Comparison of ENCODE assay signal across 7 mouse cellular contexts in genomic region chrX:101849901-101850551, GRCm38 (mm10). TPM values are rescaled to one million over a fixed set of nuclear protein-coding genes. Genes with fewer than 3 reads are reported as not detected.
A peak's percentile ranks its signal among the peaks of the same experiment; 100 is the strongest.
DNase-seq lines count a peak whose midpoint lies in the region; ATAC-seq lines count a peak whose summit lies in the region.

No protein-coding gene starts in this region.

- 19% methylated on average over 45 of the region's 59 CpGs for WGBS in heart, embryonic 16.5 days
- WGBS in limb, embryonic 12.5 days = 15% methylated on average over 40 of the region's 59 CpGs
- 16% methylated on average over 59 of the region's 59 CpGs for WGBS in neural tube, embryonic 12.5 days

- H3K27me3 ChIP-seq in heart, embryonic 16.5 days (ENCODE audit: control insufficient read depth, insufficient read depth, low read length) = peaks cover 19% of the 10 kb centered on the region
- peaks cover 75% of the 10 kb centered on the region for H3K27me3 ChIP-seq in limb, embryonic 12.5 days
- peaks cover 49% of the 10 kb centered on the region for H3K27me3 ChIP-seq in neural tube, embryonic 12.5 days (replicated peaks)

- ATAC-seq in heart, embryonic 16.5 days (replicated peaks; ENCODE audit: extremely low read depth, insufficient read depth, low FRiP score) = peak; percentile 19; the same call in 1 of the 2 replicates
- ATAC-seq in limb, embryonic 12.5 days (ENCODE audit: insufficient number of reproducible peaks, insufficient read depth, low FRiP score, low TSS enrichment, low read depth) = 0 out of 2 replicates have a peak, but pooled peaks have one; percentile 9
- ATAC-seq in neural tube, embryonic 12.5 days (ENCODE audit: low FRiP score, low read depth) = peak; percentile 61

- H3K9me3 ChIP-seq in heart, embryonic 16.5 days (replicated peaks; ENCODE audit: control insufficient read depth, low read length) = no peaks in the 10 kb centered on the region
- no peaks in the 10 kb centered on the region for H3K9me3 ChIP-seq in limb, embryonic 12.5 days
- no peaks in the 10 kb centered on the region for H3K9me3 ChIP-seq in neural tube, embryonic 12.5 days

- peaks cover 3% of the 10 kb centered on the region; the same call in 1 of the 2 replicates for H3K4me1 ChIP-seq in heart, embryonic 16.5 days (ENCODE audit: control insufficient read depth, insufficient read depth, low read length)
- peaks cover 14% of the 10 kb centered on the region; the same call in 1 of the 2 replicates for H3K4me1 ChIP-seq in limb, embryonic 12.5 days (replicated peaks)
- no peaks in the 10 kb centered on the region for H3K4me1 ChIP-seq in neural tube, embryonic 12.5 days

- peak overlapping the region; percentile 76 for H3K9ac ChIP-seq in heart, embryonic 16.5 days (ENCODE audit: low read length)
- peak overlapping the region; percentile 67 for H3K9ac ChIP-seq in limb, embryonic 12.5 days (replicated peaks)
- H3K9ac ChIP-seq in neural tube, embryonic 12.5 days = peak overlapping the region; percentile 53; the same call in 1 of the 2 replicates

- peak; percentile 3 for DNase-seq in thymus, postnatal 14 days
- no peak for DNase-seq in thymus, postnatal 0 days (ENCODE audit: low spot score)
- DNase-seq in cerebellum, postnatal 25 days = peak; percentile 60 to 73
- DNase-seq in natural killer cell, adult 2 months (ENCODE audit: low spot score in 2 of 2) = no peak

- peak overlapping the region; percentile 76 for H3K4me2 ChIP-seq in heart, embryonic 16.5 days (ENCODE audit: low read depth, low read length)
- H3K4me2 ChIP-seq in limb, embryonic 12.5 days = peak overlapping the region; percentile 65
- peak overlapping the region; percentile 72 for H3K4me2 ChIP-seq in neural tube, embryonic 12.5 days (replicated peaks)

- no peaks in the 10 kb centered on the region for H3K36me3 ChIP-seq in heart, embryonic 16.5 days (ENCODE audit: control insufficient read depth, insufficient read depth)
- H3K36me3 ChIP-seq in limb, embryonic 12.5 days = no peaks in the 10 kb centered on the region
- no peaks in the 10 kb centered on the region for H3K36me3 ChIP-seq in neural tube, embryonic 12.5 days

- H3K4me3 ChIP-seq in heart, embryonic 16.5 days (ENCODE audit: low read length) = peak overlapping the region; percentile 65
- H3K4me3 ChIP-seq in limb, embryonic 12.5 days (replicated peaks) = peak overlapping the region; percentile 57
- peak overlapping the region; percentile 44 for H3K4me3 ChIP-seq in neural tube, embryonic 12.5 days

- H3K27ac ChIP-seq in heart, embryonic 16.5 days (ENCODE audit: low read length) = 0 out of 2 replicates have a peak overlapping the region, but pooled peaks have one; percentile 31
- peak overlapping the region; percentile 69; the same call in 1 of the 2 replicates for H3K27ac ChIP-seq in limb, embryonic 12.5 days
- no peak overlapping the region for H3K27ac ChIP-seq in neural tube, embryonic 12.5 days

RNA-seq across cellular contexts. Expression of gene Nhsl2, which starts 0.8 kb away (rescaled TPM):
- polyA plus RNA-seq in thymus, postnatal 0 days (2015; fragmentation: Nextera tagmentation; extraction: Ambion mirVana) = 0.59 and 0.62 TPM in 2 replicates
- polyA plus RNA-seq in heart, embryonic 16.5 days (2015; fragmentation: Nextera tagmentation; extraction: Ambion mirVana) = 6.9 and 7.0 TPM in 2 replicates
- polyA plus RNA-seq in limb, embryonic 12.5 days (2016; fragmentation: Nextera tagmentation; extraction: Ambion mirVana) = 16.8 and 21.0 TPM in 2 replicates
- polyA plus RNA-seq in neural tube, embryonic 12.5 days (2016; fragmentation: Nextera tagmentation; extraction: Ambion mirVana) = 6.3 and 7.9 TPM in 2 replicates

RNA-seq across cellular contexts. Expression of gene 8030474K03Rik, which starts 55.6 kb away (rescaled TPM):
- polyA plus RNA-seq in thymus, postnatal 0 days (2015; fragmentation: Nextera tagmentation; extraction: Ambion mirVana) = 0.82 and 1.5 TPM in 2 replicates
- polyA plus RNA-seq in heart, embryonic 16.5 days (2015; fragmentation: Nextera tagmentation; extraction: Ambion mirVana) = 0.30 and 0.54 TPM in 2 replicates
- 0.10 and 0.45 TPM in 2 replicates for polyA plus RNA-seq in limb, embryonic 12.5 days (2016; fragmentation: Nextera tagmentation; extraction: Ambion mirVana)
- polyA plus RNA-seq in neural tube, embryonic 12.5 days (2016; fragmentation: Nextera tagmentation; extraction: Ambion mirVana) = not detected in 2 replicates

RNA-seq across cellular contexts. Expression of gene Gm4779, which starts 55.8 kb away (rescaled TPM):
- polyA plus RNA-seq in thymus, postnatal 0 days (2015; fragmentation: Nextera tagmentation; extraction: Ambion mirVana) = 0.38 and 1.2 TPM in 2 replicates
- polyA plus RNA-seq in heart, embryonic 16.5 days (2015; fragmentation: Nextera tagmentation; extraction: Ambion mirVana) = 0.37 and 0.56 TPM in 2 replicates
- 0.36 TPM in 1 of 2 replicates, not detected in the other for polyA plus RNA-seq in limb, embryonic 12.5 days (2016; fragmentation: Nextera tagmentation; extraction: Ambion mirVana)
- polyA plus RNA-seq in neural tube, embryonic 12.5 days (2016; fragmentation: Nextera tagmentation; extraction: Ambion mirVana) = 0.32 and 0.42 TPM in 2 replicates

Comparison
In these comparisons a context has a peak if more than half of its experiments do, and no peak if none do; other contexts are left out.
1. DNase-seq: peak in thymus, postnatal 14 days (single experiment) and cerebellum, postnatal 25 days (2 of 2); none in thymus, postnatal 0 days (single experiment) and natural killer cell, adult 2 months (0 of 2).
2. ATAC-seq: peak in every context shown above with its lines; median percentile 61 in neural tube, embryonic 12.5 days; 19 in heart, embryonic 16.5 days; 9 in limb, embryonic 12.5 days.
3. Peak in every context shown above with its lines, with median percentiles within 50 percentile points of each other: H3K4me2 ChIP-seq, H3K4me3 ChIP-seq and H3K9ac ChIP-seq.